Mouse (Mus musculus) ES-Bruce4 (cell line): ENCODE data around the gene Lmo7.

Source experiments
- CTCF ChIP-seq: IDR thresholded peaks from one replicate; pipeline ENCODE4 v1.8.1; 2011; ENCODE audit warnings: low read depth, low read length
- POLR2A ChIP-seq: IDR thresholded peaks from one replicate; pipeline ENCODE4 v1.8.1; 2011; ENCODE audit warnings: low read length; ENCODE audit not compliant: insufficient read depth

DNA sequence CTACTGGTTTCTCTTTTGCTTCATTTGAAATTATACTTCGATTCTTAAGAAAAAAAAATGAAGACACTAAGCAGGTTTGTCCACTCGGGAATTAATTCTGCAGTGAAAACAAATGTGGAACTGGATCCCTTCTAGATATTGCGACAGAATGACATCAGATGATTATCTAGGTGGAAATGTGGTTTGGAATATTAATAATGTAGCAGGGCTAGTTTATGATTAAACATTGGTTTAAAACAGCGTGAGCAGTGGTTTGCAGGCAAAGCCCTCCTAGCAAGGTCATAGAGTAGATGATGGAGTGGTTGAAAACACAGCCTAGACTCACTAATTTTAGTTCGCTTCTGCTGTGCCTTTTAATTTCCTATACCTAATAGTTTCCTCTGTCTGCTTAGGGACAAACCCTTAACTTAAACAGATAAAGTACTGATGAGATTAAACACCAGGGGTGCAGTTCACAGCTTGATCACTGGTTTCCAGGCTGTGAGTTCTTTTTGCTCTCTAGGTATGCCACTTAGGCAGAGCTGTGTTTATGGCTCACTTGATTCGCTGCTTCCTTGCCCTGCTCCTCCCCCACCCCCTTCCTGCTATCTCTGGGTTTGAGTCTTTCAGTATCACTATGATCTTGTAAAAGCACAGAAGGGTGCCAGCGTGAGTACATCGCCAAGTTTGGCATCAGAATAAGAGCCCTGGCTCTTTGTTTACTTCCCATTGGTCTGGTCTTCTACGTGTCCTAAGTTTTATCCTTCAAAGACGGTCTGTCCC is 4.0 kb downstream of the Lmo7 start:
- TF ChIP-seq CTCF (no peak), POLR2A (no peak)
